Mouse (Mus musculus) monocyte, adult 5-6 weeks (primary cell): ENCODE data around the gene Ddx21. TPM values are rescaled to one million over a fixed set of nuclear protein-coding genes. Genes with fewer than 3 reads are reported as not detected.
"Not testable (repeated sequence)": the region's sequence is repeated elsewhere in the genome, so short reads cannot be mapped to it uniquely, and the experiment has no call there.

Source experiments
- ATAC-seq: fragments of 153-309, 156-312 bp; replicated peaks from 2 replicates; pipeline ENCODE4 v1.8.0; 2017; ENCODE audit warnings: mild to moderate bottlenecking; ENCODE audit not compliant: low TSS enrichment, insufficient number of reproducible peaks, severe bottlenecking, poor library complexity, low FRiP score
- total RNA-seq: library from RNA; stranded (forward); fragments of 200-1000, 200-491, 200-594 nt; gene quantifications from 3 replicates; pipeline ENCODE4 v1.2.3, GENCODE M21; 2017

Ddx21 gene
- 120 to 158 TPM (median 138 TPM) in 3 replicates for total RNA-seq

GRCm38 (mm10) chr10:62602177-62603040 lies at the start of gene Ddx21:
Gene Ddx21, minus strand, starts transcription at chr10:62602281.
- peak; percentile 94 for ATAC-seq

GRCm38 (mm10) chr10:62650881-62651810 lies 49.1 kb upstream of the Ddx21 start, which contains the start of gene Ddx50:
Gene Ddx50, minus strand, starts transcription at chr10:62651218.
- peak; percentile 98 for ATAC-seq

GRCm38 (mm10) chr10:62650358-62650782 lies 48.3 kb upstream of the Ddx21 start:
- ATAC-seq = no peak

- ATAC-seq = no peak
These were observed 2.1 kb upstream of the Ddx21 start for GRCm38 (mm10) chr10:62604161-62604560.

- ATAC-seq = no peak
These were observed 1.4 kb upstream of the Ddx21 start for GRCm38 (mm10) chr10:62603233-62604030.

- ATAC-seq = peak; percentile 55
These were observed 276 bp downstream of the Ddx21 start for GRCm38 (mm10) chr10:62601833-62602176.

- no peak for ATAC-seq
These were observed 859 bp downstream of the Ddx21 start for GRCm38 (mm10) chr10:62601053-62601791.

- ATAC-seq = no peak
These were observed 2.0 kb downstream of the Ddx21 start for GRCm38 (mm10) chr10:62600056-62600455.

GRCm38 (mm10) chr10:62599311-62599710 lies 2.8 kb downstream of the Ddx21 start:
- not testable (repeated sequence) for ATAC-seq

- no peak for ATAC-seq
These were observed 9.6 kb downstream of the Ddx21 start for GRCm38 (mm10) chr10:62592496-62592895.

- peak; percentile 93 for ATAC-seq
These were observed 11.9 kb downstream of the Ddx21 start for GRCm38 (mm10) chr10:62590200-62590599.

- no peak for ATAC-seq
These were observed 13.5 kb downstream of the Ddx21 start for GRCm38 (mm10) chr10:62588616-62589015.

GRCm38 (mm10) chr10:62583245-62583644 lies 18.8 kb downstream of the Ddx21 start:
- no peak for ATAC-seq

GRCm38 (mm10) chr10:62582701-62583100 lies 19.4 kb downstream of the Ddx21 start:
- ATAC-seq = no peak

- ATAC-seq = no peak
These were observed 19.8 kb downstream of the Ddx21 start for GRCm38 (mm10) chr10:62582263-62582662.

GRCm38 (mm10) chr10:62579129-62579528 lies 23.0 kb downstream of the Ddx21 start:
- ATAC-seq = not testable (repeated sequence)

- ATAC-seq = peak; percentile 99
These were observed 23.6 kb downstream of the Ddx21 start, which contains the start of gene Kif1bp for GRCm38 (mm10) chr10:62578338-62579100. Gene Kif1bp, minus strand, starts transcription at chr10:62578457.
